Mouse (Mus musculus) small intestine, adult 2 months (tissue): ENCODE measurements at regions not wholly inside any gene's neighbourhood (a gene's known extent, or its start where the extent isn't known, plus 50 kb on each side); places are given as distances from the start of the nearest gene placed in this dataset.

ENCODE experiments used
- H3K27ac ChIP-seq: fragments of 200-500 bp; 2 replicates; pipeline ENCODE4 v1.5.1; 2012; ENCODE audit warnings: low read depth, low read length, control low read depth, inconsistent platforms; ENCODE audit not compliant: insufficient read depth
- H3K27me3 ChIP-seq: fragments of 200-500 bp; 2 replicates; pipeline ENCODE4 v1.6.1; 2012; ENCODE audit warnings: mild to moderate bottlenecking, moderate library complexity, low read length, inconsistent platforms; ENCODE audit not compliant: control insufficient read depth, insufficient read depth
- H3K36me3 ChIP-seq: fragments of 200-500 bp; 2 replicates; pipeline ENCODE4 v1.6.1; 2012; ENCODE audit warnings: mild to moderate bottlenecking, low read length, control low read depth, inconsistent platforms; ENCODE audit not compliant: control insufficient read depth, insufficient read depth
- H3K4me1 ChIP-seq: fragments of 200-500 bp; 2 replicates; pipeline ENCODE4 v1.6.1; 2012; ENCODE audit warnings: low read length, inconsistent platforms, mixed read lengths; ENCODE audit not compliant: control insufficient read depth, insufficient read depth, insufficient read length
- H3K4me3 ChIP-seq: fragments of 200-500 bp; 2 replicates; pipeline ENCODE4 v1.5.1; 2012; ENCODE audit warnings: low read depth, mild to moderate bottlenecking, control low read depth, inconsistent platforms, low read length, moderate library complexity
- CTCF ChIP-seq: fragments of 200-500 bp; IDR thresholded peaks from 2 replicates; pipeline ENCODE4 v1.5.1; 2012; ENCODE audit warnings: low read depth, mild to moderate bottlenecking, control low read depth, inconsistent platforms, low read length, moderate library complexity, mixed read lengths; ENCODE audit not compliant: insufficient replicate concordance, insufficient read length; ENCODE audit errors: extremely low read depth
- POLR2A ChIP-seq: fragments of 200-500 bp; IDR thresholded peaks from 2 replicates; pipeline ENCODE4 v1.6.1; 2012; ENCODE audit warnings: low read depth, mild to moderate bottlenecking, control low read depth, inconsistent platforms, low read length, moderate library complexity
- WGBS: fragments of 180-500 bp; shearing (Covaris S2); methylation state at CpG from one replicate; pipeline ENCODE4 v1.1.7; 2018; 5-methylcytosine and 5-hydroxymethylcytosine counted together

DNA sequence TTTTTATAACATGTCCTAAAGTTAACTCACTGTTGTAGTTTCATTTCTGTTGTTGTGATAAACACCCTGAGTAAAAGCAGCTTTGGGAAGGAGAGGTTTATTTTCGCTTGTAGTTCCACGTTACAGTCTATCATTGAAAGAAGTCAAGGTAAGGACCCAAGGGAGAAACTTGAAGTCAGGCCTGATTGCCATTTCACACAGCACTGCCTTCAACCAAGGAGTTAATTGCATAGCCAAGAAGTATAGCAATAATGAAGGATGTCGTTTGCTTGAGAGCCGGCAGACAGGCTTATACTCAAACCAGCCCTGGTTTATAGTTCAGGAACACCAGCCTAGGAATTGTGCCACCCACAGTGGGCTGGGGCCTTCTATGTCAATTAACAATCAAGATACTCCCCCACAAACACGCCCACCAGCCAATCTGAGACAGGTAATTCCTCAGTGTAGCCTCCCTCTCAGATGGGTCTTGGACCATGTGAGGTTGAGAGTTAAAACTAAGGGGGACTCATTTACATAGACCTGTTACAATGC, 59.9 kb upstream of the Mdm1 start:
- no peaks in the 10 kb centered on the region for H3K36me3 ChIP-seq
- no peak overlapping the region for H3K27ac ChIP-seq
- 76% methylated on average over 5 of the region's 5 CpGs for WGBS
- no peaks in the 10 kb centered on the region for H3K4me1 ChIP-seq
- H3K27me3 ChIP-seq: no peaks in the 10 kb centered on the region
- H3K4me3 ChIP-seq: no peak overlapping the region
- TF ChIP-seq CTCF: no peak
- no peak for TF ChIP-seq POLR2A

DNA sequence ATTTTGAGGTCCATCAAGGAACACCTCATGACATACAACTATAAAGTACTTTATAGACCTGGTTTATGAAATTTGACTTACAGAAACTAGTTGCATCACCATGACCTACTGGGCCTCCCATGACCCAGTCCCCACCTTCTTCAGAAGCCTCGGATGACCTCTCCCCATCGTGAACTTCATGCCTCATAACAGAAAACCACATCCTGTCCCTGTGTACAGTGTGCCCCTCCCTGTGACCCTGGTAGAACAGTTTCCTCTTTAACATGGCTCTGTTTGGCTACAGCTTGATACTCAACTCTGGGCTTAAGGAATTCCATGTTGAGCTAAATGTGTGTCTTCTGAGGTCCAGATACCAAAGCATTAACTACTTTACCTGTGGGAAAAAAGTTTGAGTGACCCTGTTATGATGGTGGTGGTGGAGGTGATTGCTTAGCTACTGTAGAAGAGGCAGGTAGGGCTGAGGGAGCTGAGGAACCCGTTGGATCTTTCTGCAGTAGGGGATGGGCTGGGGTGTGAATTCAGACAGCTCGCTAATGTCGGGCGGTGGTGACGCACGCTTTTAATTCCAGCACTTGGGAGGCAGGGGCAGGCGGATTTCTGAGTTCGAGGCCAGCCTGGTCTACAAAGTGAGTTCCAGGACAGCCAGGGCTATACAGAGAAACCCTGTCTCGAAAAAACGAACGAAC, 58.4 kb upstream of the Mdm1 start:
- TF ChIP-seq CTCF (no peak), POLR2A (no peak)
- 82% methylated on average over 13 of the region's 13 CpGs for WGBS
- H3K4me1 ChIP-seq: no peaks in the 10 kb centered on the region
- peak overlapping the region; percentile 42 for H3K27ac ChIP-seq
- H3K27me3 ChIP-seq: no peaks in the 10 kb centered on the region
- no peak overlapping the region for H3K4me3 ChIP-seq
- no peaks in the 10 kb centered on the region for H3K36me3 ChIP-seq

DNA sequence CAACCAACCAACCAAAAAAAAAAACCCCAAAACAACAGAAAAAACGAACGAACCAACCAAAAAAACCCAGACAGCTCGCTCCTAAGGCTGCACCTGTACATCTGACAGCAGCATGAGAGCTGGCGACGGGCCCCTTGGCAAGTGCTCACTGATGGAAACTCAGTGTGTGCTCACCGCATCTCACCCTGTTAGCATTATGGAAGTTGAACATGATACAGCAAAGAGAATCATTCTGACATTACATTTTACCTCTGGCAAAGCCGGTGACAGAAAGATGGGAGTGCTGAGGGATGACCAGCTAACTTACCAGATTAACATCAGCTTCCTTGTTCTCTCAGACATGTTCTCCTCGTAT, 57.9 kb upstream of the Mdm1 start:
- WGBS: 85% methylated on average over 8 of the region's 8 CpGs
- Histone ChIP-seq H3K36me3 (no peaks in the 10 kb centered on the region), H3K4me3 (no peak overlapping the region), H3K27ac (peak overlapping the region; percentile 42; the same call in 1 of the 2 replicates), H3K4me1 (no peaks in the 10 kb centered on the region), H3K27me3 (no peaks in the 10 kb centered on the region)
- TF ChIP-seq CTCF (no peak), POLR2A (no peak)

- H3K27ac ChIP-seq: peak overlapping the region; percentile 26; the same call in 1 of the 2 replicates
- no peak for TF ChIP-seq CTCF
- TF ChIP-seq POLR2A: no peak
- H3K4me1 ChIP-seq: no peaks in the 10 kb centered on the region
- no peaks in the 10 kb centered on the region for H3K27me3 ChIP-seq
- no peak overlapping the region for H3K4me3 ChIP-seq
- no peaks in the 10 kb centered on the region for H3K36me3 ChIP-seq
- whole genome bisulfite sequencing: 78% methylated on average over 16 of the region's 16 CpGs
Measured at GRCm38 (mm10) chr10:118085046-118085983, 56.3 kb upstream of the Mdm1 start.

GRCm38 (mm10) chr10:118087570-118088340, 53.9 kb upstream of the Mdm1 start:
- no peaks in the 10 kb centered on the region for H3K27me3 ChIP-seq
- no peak overlapping the region for H3K4me3 ChIP-seq
- 29% methylated on average over 12 of the region's 12 CpGs for WGBS
- H3K27ac ChIP-seq: no peak overlapping the region
- no peaks in the 10 kb centered on the region for H3K36me3 ChIP-seq
- H3K4me1 ChIP-seq: no peaks in the 10 kb centered on the region
- TF ChIP-seq CTCF (no peak), POLR2A (no peak)

DNA sequence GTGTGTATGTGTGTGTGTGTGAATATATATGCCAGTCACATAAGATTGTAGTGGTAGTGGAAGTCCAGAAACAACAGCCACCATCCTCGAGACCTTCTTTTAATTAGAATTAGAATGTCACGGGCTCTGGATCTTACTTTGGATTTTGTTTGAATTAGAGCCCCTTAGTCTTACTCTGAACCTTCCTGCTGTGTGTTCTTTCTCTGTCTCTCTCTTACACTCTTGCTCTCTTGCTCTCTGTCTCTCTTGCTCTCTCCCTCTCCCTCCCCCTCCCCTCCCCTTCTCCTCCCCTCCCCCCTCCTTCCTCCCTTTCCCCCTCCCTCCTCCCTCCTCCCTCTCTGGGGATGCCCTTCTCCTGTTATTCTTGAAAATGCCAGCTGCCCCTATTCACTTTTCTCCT, 53.1 kb upstream of the Mdm1 start:
- Histone ChIP-seq H3K4me1 (peaks cover 4% of the 10 kb centered on the region; the same call in 1 of the 2 replicates), H3K4me3 (no peak overlapping the region), H3K27me3 (no peaks in the 10 kb centered on the region), H3K36me3 (no peaks in the 10 kb centered on the region), H3K27ac (no peak overlapping the region)
- TF ChIP-seq CTCF (no peak), POLR2A (no peak)
- WGBS: 81% methylated on average over 2 of the region's 2 CpGs
